Mouse (Mus musculus) bone marrow macrophage, adult 2 months (primary cell): ENCODE measurements around the gene Ifna14. TPM values are rescaled to one million over a fixed set of nuclear protein-coding genes. Genes with fewer than 3 reads are reported as not detected.
"Not testable (repeated sequence)": the region's sequence is repeated elsewhere in the genome, so short reads cannot be mapped to it uniquely, and the experiment has no call there.

Experiments
- H3K27ac ChIP-seq: 2 replicates; pipeline ENCODE4 v1.5.1; 2012; ENCODE audit warnings: low read depth, low read length; ENCODE audit not compliant: insufficient read depth
- H3K4me1 ChIP-seq: 2 replicates; pipeline ENCODE4 v1.6.1; 2012; ENCODE audit warnings: low read length; ENCODE audit not compliant: control insufficient read depth, insufficient read depth
- H3K4me3 ChIP-seq: 2 replicates; pipeline ENCODE4 v1.5.1; 2012; ENCODE audit warnings: mild to moderate bottlenecking, low read length, moderate library complexity; ENCODE audit not compliant: insufficient read depth
- CTCF ChIP-seq: IDR thresholded peaks from 2 replicates; pipeline ENCODE4 v1.5.1; 2012; ENCODE audit warnings: low read depth, mild to moderate bottlenecking, low read length, moderate library complexity
- POLR2A ChIP-seq: IDR thresholded peaks from 2 replicates; pipeline ENCODE4 v1.6.1; 2012; ENCODE audit warnings: mild to moderate bottlenecking, low read depth, low read length, borderline replicate concordance
- polyA plus RNA-seq: library from polyadenylated mRNA; stranded (reverse); fragments of >200 nt; gene quantifications from 2 replicates; pipeline ENCODE4 v1.2.4, GENCODE M21; 2012; ENCODE audit not compliant: missing spikeins, insufficient read depth, insufficient read length

Ifna14 gene
- polyA plus RNA-seq: not detected in 2 replicates

GRCm38 (mm10) chr4:88571698-88572097 is at the start of gene Ifna14:
Ifna14 (minus strand) TSS chr4:88571798.
- peaks cover 2% of the 10 kb centered on the region; the same call in 1 of the 2 replicates for H3K4me1 ChIP-seq
- no peak within 1 kb of the TSS for H3K4me3 ChIP-seq
- TF ChIP-seq CTCF (no peak), POLR2A (no peak)
- no peak within 1 kb of the TSS for H3K27ac ChIP-seq

DNA sequence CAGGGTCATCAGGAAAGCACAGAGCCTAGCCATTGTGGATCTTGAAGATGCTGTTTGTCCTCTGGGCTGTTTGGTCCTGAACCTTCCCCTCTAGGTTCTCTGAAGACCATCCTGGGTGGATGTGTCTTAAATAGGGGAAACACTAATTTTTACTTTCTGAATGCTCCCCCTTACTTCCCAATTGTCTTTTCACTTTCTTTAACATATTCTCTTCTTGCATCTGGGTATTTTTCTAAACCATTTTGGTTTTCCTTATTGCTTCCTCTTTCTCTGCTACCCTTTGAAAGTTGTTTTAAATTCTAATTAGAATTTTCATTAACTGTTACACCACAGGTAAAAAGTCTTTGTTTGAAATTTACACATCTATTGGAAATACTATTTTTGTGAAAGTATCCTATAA is 31.7 kb upstream of the Ifna14 start, which contains the start of gene Ifna12:
Gene Ifna12 (minus strand): TSS at position 101 of the 400 bp plus-strand sequence.
- TF ChIP-seq POLR2A: no peak
- no peak for TF ChIP-seq CTCF
- Histone ChIP-seq H3K4me3 (no peak within 1 kb of the TSS), H3K27ac (no peak within 1 kb of the TSS), H3K4me1 (no peaks in the 10 kb centered on the region)

GRCm38 (mm10) chr4:88592285-88592684 is 20.7 kb upstream of the Ifna14 start, which contains the start of gene Ifna9:
Ifna9 (minus strand) TSS chr4:88592385.
- TF ChIP-seq CTCF (no peak), POLR2A (no peak)
- H3K4me1 ChIP-seq: no peaks in the 10 kb centered on the region
- H3K4me3 ChIP-seq: no peak within 1 kb of the TSS
- H3K27ac ChIP-seq: no peak within 1 kb of the TSS

DNA sequence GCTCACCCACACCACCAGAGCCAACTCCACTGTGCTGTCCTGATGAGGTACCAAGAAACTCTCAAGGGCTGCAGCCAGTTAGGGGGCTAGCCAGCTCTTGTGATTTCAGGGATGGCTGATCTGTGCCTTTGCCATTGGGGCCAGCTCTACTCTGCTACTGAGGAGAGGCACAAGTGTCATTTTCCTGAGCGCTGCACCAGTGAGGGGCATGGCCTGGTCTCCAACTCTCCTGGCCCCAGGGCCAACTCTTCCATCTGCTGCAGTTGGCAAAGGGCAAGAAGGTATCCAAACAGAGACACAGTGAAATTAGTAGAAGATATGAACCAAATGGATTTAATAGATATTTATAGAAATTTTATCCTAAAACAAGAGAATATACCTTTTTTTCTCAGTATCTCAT is 9.8 kb downstream of the Ifna14 start:
- H3K4me3 ChIP-seq: no peak overlapping the region
- no peak for TF ChIP-seq POLR2A
- TF ChIP-seq CTCF: no peak
- H3K27ac ChIP-seq: no peak overlapping the region
- H3K4me1 ChIP-seq: no peaks in the 10 kb centered on the region

GRCm38 (mm10) chr4:88558145-88558544 is 13.5 kb downstream of the Ifna14 start, which contains the start of gene Ifna15:
Ifna15 (minus strand) TSS chr4:88558245.
- H3K4me3 ChIP-seq: not testable (repeated sequence)

DNA sequence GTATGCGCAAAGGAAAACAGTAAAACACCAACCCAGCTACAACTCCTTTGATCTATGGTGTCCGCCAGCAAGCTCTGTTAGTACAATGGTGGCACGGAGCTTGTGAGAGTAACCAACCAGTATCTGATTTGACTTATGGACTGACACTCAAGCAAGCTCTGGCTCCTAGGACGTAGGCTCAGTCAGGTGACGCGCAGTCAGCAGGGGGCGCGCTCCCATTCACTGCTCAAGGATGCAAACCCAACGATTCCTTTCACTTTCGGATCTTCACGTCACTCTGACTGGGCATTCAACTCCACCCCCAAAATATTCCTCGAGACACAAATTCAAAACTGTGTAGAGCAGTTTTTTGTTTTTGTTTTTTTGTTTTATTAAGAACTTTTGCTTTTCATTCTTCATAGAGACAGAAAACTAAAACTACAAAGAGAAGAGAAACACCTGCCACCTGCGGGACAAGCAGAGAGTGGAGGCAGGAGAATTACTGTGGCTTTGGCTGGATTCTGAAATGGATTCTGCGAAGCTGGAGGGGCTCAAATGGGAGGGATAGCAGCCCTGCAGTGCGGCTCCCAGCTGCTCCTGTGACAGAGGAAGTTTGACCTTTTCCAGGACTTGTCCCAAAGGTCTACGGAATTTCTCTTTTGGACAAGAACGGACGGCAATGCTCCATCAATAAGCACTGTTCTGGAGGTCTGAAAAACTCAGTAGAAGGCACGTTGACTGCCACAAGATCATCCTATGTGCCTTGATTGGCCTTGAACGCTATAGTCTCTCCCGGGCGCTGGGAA is 21.2 kb downstream of the Ifna14 start:
- peak overlapping the region; percentile 57 for H3K4me3 ChIP-seq
- H3K4me1 ChIP-seq: peaks cover 7% of the 10 kb centered on the region; the same call in 1 of the 2 replicates
- H3K27ac ChIP-seq: no peak overlapping the region
- TF ChIP-seq POLR2A (no peak), CTCF (peak; percentile 40)

More at GRCm38 (mm10) chr4:88558145-88558544, 13.5 kb downstream of the Ifna14 start, which contains the start of gene Ifna15:
- not testable (repeated sequence) for H3K4me1 ChIP-seq, H3K27ac ChIP-seq

GRCm38 (mm10) chr4:88547986-88548385 is 23.6 kb downstream of the Ifna14 start:
- H3K4me1 ChIP-seq: peaks cover 7% of the 10 kb centered on the region; the same call in 1 of the 2 replicates
- TF ChIP-seq POLR2A (no peak), CTCF (no peak)
- no peak overlapping the region for H3K4me3 ChIP-seq

DNA sequence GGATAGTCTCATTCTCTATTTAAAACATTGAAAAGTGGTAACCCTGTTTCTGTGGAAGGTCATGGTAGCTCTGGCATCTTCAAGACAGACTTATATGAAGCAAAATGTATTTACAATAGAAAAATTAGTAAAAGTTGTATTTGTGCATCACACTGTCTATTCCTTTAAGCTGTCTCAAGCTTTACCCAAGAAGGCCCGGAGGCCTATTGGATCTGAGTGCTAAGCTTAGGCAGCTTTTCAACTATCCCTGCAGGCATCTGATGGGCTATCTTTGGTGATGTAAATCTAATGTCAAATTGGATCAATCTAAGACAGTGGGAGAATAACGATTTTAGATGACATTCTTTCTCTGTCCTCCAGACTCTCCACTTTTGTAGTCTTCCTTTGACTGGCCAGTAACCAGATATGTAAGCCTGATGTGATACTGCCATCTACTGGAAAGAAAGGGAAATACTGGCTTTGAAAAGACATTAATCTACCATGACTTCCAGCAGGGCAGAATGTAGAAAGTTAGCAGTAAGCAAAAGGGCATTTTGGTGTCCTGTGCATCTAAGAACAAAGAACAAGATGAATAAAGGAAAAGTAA is 27.9 kb downstream of the Ifna14 start:
- TF ChIP-seq POLR2A (no peak), CTCF (no peak)
- Histone ChIP-seq H3K4me1 (peaks cover 2% of the 10 kb centered on the region; the same call in 1 of the 2 replicates), H3K4me3 (no peak overlapping the region), H3K27ac (no peak overlapping the region)

More at GRCm38 (mm10) chr4:88547986-88548385, 23.6 kb downstream of the Ifna14 start:
- H3K27ac ChIP-seq: no peak overlapping the region

GRCm38 (mm10) chr4:88537328-88537727 is 34.3 kb downstream of the Ifna14 start:
- Histone ChIP-seq H3K27ac (peak overlapping the region; percentile 55), H3K4me1 (peaks cover 15% of the 10 kb centered on the region), H3K4me3 (peak overlapping the region; percentile 49)
- TF ChIP-seq POLR2A (no peak), CTCF (no peak)

DNA sequence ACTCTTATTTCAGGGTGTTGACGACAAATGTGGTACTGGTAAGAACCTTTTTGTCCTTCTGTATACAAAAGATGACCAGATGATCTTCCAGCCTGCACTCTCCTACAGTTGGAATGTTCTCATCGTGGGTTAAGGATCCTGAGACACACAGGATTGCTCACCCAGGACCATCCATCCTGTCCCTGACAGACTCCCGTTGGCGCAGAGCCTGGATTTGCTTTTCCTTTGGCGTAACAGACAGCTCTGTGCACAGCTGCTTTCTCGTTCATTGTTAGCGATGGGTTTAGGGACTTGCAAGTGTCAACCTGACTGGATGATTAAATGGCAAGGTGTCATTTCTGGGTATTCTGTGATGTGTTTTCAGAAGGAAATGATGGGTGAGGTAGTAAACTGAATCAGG is 35.0 kb downstream of the Ifna14 start:
- no peak overlapping the region for H3K4me3 ChIP-seq
- TF ChIP-seq CTCF (no peak), POLR2A (no peak)
- peaks cover 15% of the 10 kb centered on the region for H3K4me1 ChIP-seq
- no peak overlapping the region for H3K27ac ChIP-seq
